Mouse (Mus musculus) limb, embryonic 10.5 days (tissue): ENCODE data around the gene Htr2b. TPM values are rescaled to one million over a fixed set of nuclear protein-coding genes. Genes with fewer than 3 reads are reported as not detected.

Source experiments
- DNase-seq: peaks from one replicate; pipeline ENCODE4 v3.0.0-alpha.2; 2017; ENCODE audit warnings: low spot score
- H3K27ac ChIP-seq: fragments of 300-500 bp; sonication (generic); 2 replicates; pipeline ENCODE4 v1.5.1; 2016; ENCODE audit warnings: mild to moderate bottlenecking
- H3K27me3 ChIP-seq: fragments of 300-500 bp; sonication (generic); 2 replicates; pipeline ENCODE4 v1.6.1; 2016; ENCODE audit warnings: low read depth, mild to moderate bottlenecking; ENCODE audit not compliant: poor library complexity, severe bottlenecking
- H3K36me3 ChIP-seq: fragments of 300-500 bp; sonication (generic); 2 replicates; pipeline ENCODE4 v1.6.1; 2016; ENCODE audit warnings: mild to moderate bottlenecking, moderate library complexity
- H3K4me1 ChIP-seq: fragments of 300-500 bp; sonication (generic); 2 replicates; pipeline ENCODE4 v1.6.1; 2016
- H3K4me3 ChIP-seq: fragments of 300-500 bp; sonication (generic); 2 replicates; pipeline ENCODE4 v1.5.1; 2016; ENCODE audit warnings: mild to moderate bottlenecking, moderate library complexity
- H3K9me3 ChIP-seq: fragments of 300-500 bp; sonication (generic); replicated peaks from 2 replicates; pipeline ENCODE4 v1.6.1; 2016; ENCODE audit warnings: mild to moderate bottlenecking
- WGBS: fragments of 180-500 bp; shearing (Covaris S2); methylation state at CpG from one replicate; pipeline ENCODE4 v1.1.7; 2016; 5-methylcytosine and 5-hydroxymethylcytosine counted together
- polyA plus RNA-seq: library from polyadenylated mRNA; unstranded; fragments of >200 nt; fragmentation: Nextera tagmentation; extraction: Ambion mirVana; gene quantifications from 2 replicates; pipeline ENCODE4 v1.2.1, GENCODE M21; 2016

Gene Htr2b
- polyA plus RNA-seq, 1 experiment from 2014 or later, result 0.28 TPM

DNA sequence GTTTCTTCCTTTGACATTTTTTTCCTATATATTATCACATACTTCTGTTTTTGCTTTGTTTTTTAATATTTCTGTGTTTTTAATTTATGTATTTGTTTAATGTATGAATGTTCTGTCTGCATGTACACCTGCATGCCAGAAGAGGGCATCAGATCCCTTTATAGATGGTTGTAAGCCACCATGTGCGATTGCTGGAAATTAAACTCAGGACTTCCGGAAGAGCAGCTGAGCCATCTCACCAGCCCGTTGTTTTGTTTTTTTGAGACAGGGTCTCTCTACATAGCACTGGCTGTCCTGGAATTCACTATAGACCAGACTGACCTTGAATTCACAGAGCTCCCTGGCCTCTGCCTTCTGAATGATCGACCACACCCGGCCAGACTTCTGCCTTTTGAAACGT, 49.2 kb downstream of the Htr2b start:
- H3K27me3 ChIP-seq, result no peaks in the 10 kb centered on the region
- H3K36me3 ChIP-seq, result peaks cover 12% of the 10 kb centered on the region
- no peak for DNase-seq
- no peak overlapping the region for H3K27ac ChIP-seq
- H3K4me1 ChIP-seq, result peaks cover 14% of the 10 kb centered on the region
- H3K4me3 ChIP-seq, result no peak overlapping the region
- 90% methylated on average over 6 of the region's 6 CpGs for WGBS
- H3K9me3 ChIP-seq, result no peaks in the 10 kb centered on the region

GRCm38 (mm10) chr1:86058856-86059769, 52.7 kb downstream of the Htr2b start:
- peak; percentile 97 for DNase-seq
- H3K36me3 ChIP-seq, result no peaks in the 10 kb centered on the region
- peaks cover 13% of the 10 kb centered on the region for H3K4me1 ChIP-seq
- peak overlapping the region; percentile 48 for H3K4me3 ChIP-seq
- H3K27ac ChIP-seq, result peak overlapping the region; percentile 74
- WGBS, result 11% methylated on average over 21 of the region's 21 CpGs
- H3K9me3 ChIP-seq, result no peaks in the 10 kb centered on the region
- no peaks in the 10 kb centered on the region for H3K27me3 ChIP-seq

DNA sequence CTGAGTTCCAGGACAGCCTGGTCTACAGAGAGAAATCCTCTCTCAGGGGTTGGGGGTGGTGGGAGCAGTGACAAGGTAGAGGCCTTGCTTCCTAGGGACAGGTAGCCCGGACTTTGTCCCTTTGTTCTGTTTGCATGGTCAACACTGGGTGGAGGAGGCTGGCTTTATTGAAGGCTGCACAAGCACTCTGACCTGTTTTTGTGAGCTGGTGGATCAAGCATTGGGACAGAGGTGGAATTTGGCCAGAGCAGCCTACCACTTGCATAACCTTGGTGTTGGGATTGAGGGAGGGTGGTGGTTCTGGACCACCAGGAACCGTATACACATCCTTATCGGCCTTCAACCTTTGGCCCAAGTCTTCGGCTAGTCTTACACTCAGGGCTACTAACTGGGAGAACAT, 55.5 kb downstream of the Htr2b start:
- Histone ChIP-seq H3K27me3 (no peaks in the 10 kb centered on the region), H3K4me3 (no peak overlapping the region), H3K36me3 (no peaks in the 10 kb centered on the region), H3K27ac (no peak overlapping the region), H3K9me3 (no peaks in the 10 kb centered on the region), H3K4me1 (peaks cover 13% of the 10 kb centered on the region)
- WGBS, result 92% methylated on average over 4 of the region's 4 CpGs
- DNase-seq, result no peak

DNA sequence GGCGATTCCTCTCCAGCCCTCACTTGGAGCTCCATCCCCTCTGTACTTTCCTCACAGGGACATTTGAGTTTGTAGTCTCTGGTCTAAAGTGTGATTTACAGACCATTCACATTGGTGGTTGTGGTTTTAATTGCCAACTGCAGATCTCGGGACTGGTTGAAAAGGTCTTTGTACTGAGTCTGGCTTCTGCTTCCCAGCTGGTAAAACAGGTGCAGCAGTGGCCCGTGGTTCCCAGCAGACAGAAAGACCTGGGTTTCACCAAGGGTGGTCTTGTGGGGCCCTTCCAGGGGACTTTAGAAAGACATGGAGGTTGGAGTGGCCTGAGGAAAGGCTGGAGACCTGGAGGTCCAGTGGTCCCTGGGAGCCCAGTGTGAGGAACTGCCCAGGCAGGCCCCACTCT, 56.8 kb downstream of the Htr2b start:
- Histone ChIP-seq H3K27ac (peak overlapping the region; percentile 19; the same call in 1 of the 2 replicates), H3K36me3 (no peaks in the 10 kb centered on the region), H3K4me1 (peaks cover 13% of the 10 kb centered on the region), H3K27me3 (no peaks in the 10 kb centered on the region), H3K4me3 (no peak overlapping the region), H3K9me3 (no peaks in the 10 kb centered on the region)
- WGBS, result 54% methylated on average over 3 of the region's 3 CpGs
- no peak for DNase-seq

GRCm38 (mm10) chr1:86053198-86053921, 58.4 kb downstream of the Htr2b start:
- Histone ChIP-seq H3K27ac (no peak overlapping the region), H3K4me1 (peaks cover 6% of the 10 kb centered on the region), H3K36me3 (no peaks in the 10 kb centered on the region), H3K27me3 (peaks cover 10% of the 10 kb centered on the region), H3K9me3 (no peaks in the 10 kb centered on the region), H3K4me3 (no peak overlapping the region)
- DNase-seq, result no peak
- 90% methylated on average over 12 of the region's 12 CpGs for WGBS

Other genes starting within 250 kb of the Htr2b start
- 170 and 188 TPM in 2 replicates for gene Itm2c, start 217.7 kb downstream of the Htr2b start, polyA plus RNA-seq
- gene 4933407L21Rik, start 183.5 kb downstream of the Htr2b start, polyA plus RNA-seq, result 0.13 TPM in 1 of 2 replicates, not detected in the other
- gene Gpr55, start 151.0 kb downstream of the Htr2b start, polyA plus RNA-seq, result not detected in 2 replicates
- not detected in 2 replicates for gene Spata3, start 95.2 kb downstream of the Htr2b start, polyA plus RNA-seq
- 0.19 and 0.28 TPM in 2 replicates for gene 2810459M11Rik, start 66.1 kb downstream of the Htr2b start, polyA plus RNA-seq
- 220 and 233 TPM in 2 replicates for gene Psmd1, start 47.6 kb downstream of the Htr2b start, polyA plus RNA-seq
- gene Gm21972, start 21.7 kb upstream of the Htr2b start, polyA plus RNA-seq, result not detected in 2 replicates
- 34.6 and 37.3 TPM in 2 replicates for gene Armc9, start 42.8 kb upstream of the Htr2b start, polyA plus RNA-seq
- 3.4 and 3.9 TPM in 2 replicates for gene B3gnt7, start 190.9 kb upstream of the Htr2b start, polyA plus RNA-seq
- 554 and 638 TPM in 2 replicates for gene Ncl, start 247.4 kb upstream of the Htr2b start, polyA plus RNA-seq